9 mouse cellular contexts compared by ENCODE assay signal in the genomic region with DNA sequence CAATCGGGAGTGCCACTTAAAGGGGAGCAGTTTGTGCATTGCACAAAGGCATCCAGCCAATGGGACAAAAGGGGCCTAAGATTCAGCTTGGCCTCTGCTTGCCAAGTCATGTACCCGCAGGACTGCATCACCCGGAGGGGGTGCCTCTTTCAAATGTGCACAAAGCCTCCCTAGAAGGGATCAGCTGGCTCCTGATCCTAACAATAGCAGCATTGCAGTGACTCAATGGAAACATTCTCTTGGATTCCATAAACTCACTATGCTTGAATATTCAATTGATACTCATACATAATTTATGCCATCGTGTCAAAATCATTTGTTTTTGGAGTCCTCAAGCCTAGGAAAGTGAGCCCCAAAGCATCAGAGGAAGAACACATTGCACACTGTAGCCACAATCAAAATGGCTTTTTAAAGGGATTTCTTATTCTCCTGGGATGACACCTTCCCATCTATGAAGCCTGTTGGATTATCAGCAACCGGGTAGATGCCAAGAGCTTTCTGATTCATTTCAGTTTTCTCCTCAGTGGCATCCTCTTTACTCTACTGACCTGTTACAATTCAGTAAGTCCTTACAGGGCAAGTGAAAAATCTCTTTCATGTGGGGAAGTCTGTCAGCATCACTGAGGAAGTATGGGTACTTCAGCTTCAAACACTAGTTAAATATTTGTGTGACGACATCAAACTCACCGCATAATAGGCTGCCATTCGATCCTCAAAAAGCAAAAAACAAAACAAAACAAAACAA. TPM values are rescaled to one million over a fixed set of nuclear protein-coding genes. Genes with fewer than 3 reads are reported as not detected.
DNase-seq lines count a peak whose midpoint lies in the region; ATAC-seq lines count a peak whose summit lies in the region.
"Had no signal": no experiment of that assay in that cellular context is flagged by ENCODE, and none has a peak within 500 bp of the region (broad histone marks: within the 10 kb centered on the region; RNA-seq: fewer than 3 reads in every experiment).

No protein-coding gene starts in this region.

- peak overlapping the region; percentile 81 for H3K27ac ChIP-seq in hindbrain, embryonic 10.5 days
- peak overlapping the region; percentile 40; the same call in 1 of the 2 replicates for H3K27ac ChIP-seq in neural tube, embryonic 14.5 days (ENCODE audit: low read depth, low read length)

- peak; percentile 59 for DNase-seq in cerebellum, adult 9-11 months
- DNase-seq in cerebellum, adult 8-10 months = no peak
- DNase-seq in hindbrain, embryonic 10.5 days (ENCODE audit: low spot score) = peak; percentile 56
- peak; percentile 76 to 78 for DNase-seq in left cerebral cortex, adult 9 months (ENCODE audit: low spot score in 2 of 2)
- no peak for DNase-seq in gastrocnemius, postnatal 14 days
- DNase-seq in spleen, postnatal 10 days (ENCODE audit: low spot score in 2 of 2) = no peak
- DNase-seq in kidney, adult 9 months = no peak
- DNase-seq: lung, embryonic 14.5 days had no signal

- no peak overlapping the region for H3K4me3 ChIP-seq in hindbrain, embryonic 10.5 days
- no peak overlapping the region for H3K4me3 ChIP-seq in neural tube, embryonic 14.5 days (ENCODE audit: low read depth, low read length)

- no peaks in the 10 kb centered on the region for H3K36me3 ChIP-seq in hindbrain, embryonic 10.5 days
- no peaks in the 10 kb centered on the region for H3K36me3 ChIP-seq in neural tube, embryonic 14.5 days (ENCODE audit: control insufficient read depth, insufficient read depth, low read length)

- H3K4me2 ChIP-seq in neural tube, embryonic 14.5 days (ENCODE audit: low read depth, low read length) = no peak overlapping the region
- H3K4me2 ChIP-seq: lung, embryonic 14.5 days had no signal

- H3K9ac ChIP-seq in neural tube, embryonic 14.5 days (replicated peaks; ENCODE audit: low read depth, low read length) = no peak overlapping the region
- H3K9ac ChIP-seq: lung, embryonic 14.5 days had no signal

- peaks cover 12% of the 10 kb centered on the region; the same call in 1 of the 2 replicates for H3K9me3 ChIP-seq in hindbrain, embryonic 10.5 days
- H3K9me3 ChIP-seq in neural tube, embryonic 14.5 days (ENCODE audit: control insufficient read depth, low read length) = no peaks in the 10 kb centered on the region

- H3K4me1 ChIP-seq in hindbrain, embryonic 10.5 days (replicated peaks) = peaks cover 10% of the 10 kb centered on the region; the same call in 1 of the 2 replicates
- H3K4me1 ChIP-seq in neural tube, embryonic 14.5 days (ENCODE audit: control insufficient read depth, insufficient read depth, low read length) = no peaks in the 10 kb centered on the region

- peak; percentile 94 for ATAC-seq in neural tube, embryonic 14.5 days (ENCODE audit: low read depth)

- H3K27me3 ChIP-seq in hindbrain, embryonic 10.5 days (ENCODE audit: insufficient read depth, poor library complexity, severe bottlenecking) = no peaks in the 10 kb centered on the region
- H3K27me3 ChIP-seq in neural tube, embryonic 14.5 days (ENCODE audit: control insufficient read depth, insufficient read depth, low read length) = no peaks in the 10 kb centered on the region

- intact Hi-C loops in gastrocnemius, postnatal 14 days (cut with DNase I; ENCODE audit: low total_unique reads) = no loop called here

- 58% methylated on average over 8 of the region's 8 CpGs for WGBS in hindbrain, embryonic 10.5 days
- WGBS in neural tube, embryonic 14.5 days = 46% methylated on average over 8 of the region's 8 CpGs

RNA-seq across cellular contexts. Expression of a gene that starts 54.1 kb away (rescaled TPM):
- polyA plus RNA-seq in hindbrain, embryonic 10.5 days (2016; fragmentation: Nextera tagmentation; extraction: Ambion mirVana) = 86.4 and 93.6 TPM in 2 replicates
- polyA plus RNA-seq in neural tube, embryonic 14.5 days (2014; fragmentation: Nextera tagmentation; extraction: Ambion mirVana) = 21.1 and 31.0 TPM in 2 replicates
- total RNA-seq in gastrocnemius, postnatal 14 days (2021) = 1 to 10 TPM; 6.4 to 7.7 TPM

Comparison
In these comparisons a context has a peak if more than half of its experiments do, and no peak if none do; other contexts are left out.
1. DNase-seq: peak in cerebellum, adult 9-11 months (single experiment), hindbrain, embryonic 10.5 days (single experiment) and left cerebral cortex, adult 9 months (2 of 2); none in cerebellum, adult 8-10 months (single experiment), gastrocnemius, postnatal 14 days (single experiment), spleen, postnatal 10 days (0 of 2) and kidney, adult 9 months (single experiment).